Mouse (Mus musculus) lung, embryonic 16.5 days (tissue): ENCODE measurements around the gene Csnk2a1. TPM values are rescaled to one million over a fixed set of nuclear protein-coding genes. Genes with fewer than 3 reads are reported as not detected.

ENCODE experiments used
- ATAC-seq: fragments of 200-750 bp; cut with Nextera tagmentation; 2 replicates; pipeline ENCODE4 v1.8.0; 2017; ENCODE audit warnings: low read depth, mild to moderate bottlenecking, moderate library complexity
- H3K27ac ChIP-seq: fragments of 300-500 bp; sonication (generic); 2 replicates; pipeline ENCODE4 v1.5.1; 2014; ENCODE audit warnings: mild to moderate bottlenecking, control low read depth, low read length
- H3K27me3 ChIP-seq: fragments of 300-500 bp; sonication (generic); 2 replicates; pipeline ENCODE4 v1.6.1; 2014; ENCODE audit warnings: low read depth, low read length, mixed read lengths; ENCODE audit not compliant: control insufficient read depth, insufficient read depth
- H3K36me3 ChIP-seq: fragments of 300-500 bp; sonication (generic); 2 replicates; pipeline ENCODE4 v1.6.1; 2014; ENCODE audit warnings: low read length; ENCODE audit not compliant: control insufficient read depth, insufficient read depth
- H3K4me1 ChIP-seq: fragments of 300-500 bp; sonication (generic); replicated peaks from 2 replicates; pipeline ENCODE4 v1.6.1; 2014; ENCODE audit warnings: low read length, mixed read lengths; ENCODE audit not compliant: control insufficient read depth, insufficient read depth
- H3K4me2 ChIP-seq: fragments of 300-500 bp; sonication (generic); 2 replicates; pipeline ENCODE4 v1.6.1; 2014; ENCODE audit warnings: low read depth, low read length, control low read depth
- H3K4me3 ChIP-seq: fragments of 300-500 bp; sonication (generic); 2 replicates; pipeline ENCODE4 v1.5.1; 2014; ENCODE audit warnings: mild to moderate bottlenecking, low read length, control low read depth
- H3K9ac ChIP-seq: fragments of 300-500 bp; sonication (generic); 2 replicates; pipeline ENCODE4 v1.6.1; 2014; ENCODE audit warnings: low read length, control low read depth
- H3K9me3 ChIP-seq: fragments of 300-500 bp; sonication (generic); 2 replicates; pipeline ENCODE4 v1.6.1; 2016; ENCODE audit warnings: low read length; ENCODE audit not compliant: control insufficient read depth
- WGBS: fragments of 180-500 bp; shearing (Covaris S2); extraction: QIAGEN DNeasy Blood & Tissue Kit; methylation state at CpG from one replicate; pipeline ENCODE4 v1.1.7; 2014; 5-methylcytosine and 5-hydroxymethylcytosine counted together
- polyA plus RNA-seq: library from polyadenylated mRNA; unstranded; fragments of >200 nt; fragmentation: Nextera tagmentation; extraction: Ambion mirVana; gene quantifications from 2 replicates; pipeline ENCODE4 v1.2.1, GENCODE M21; 2015

Csnk2a1 gene
- polyA plus RNA-seq, 1 experiment from 2014 or later: 84.4 TPM

GRCm38 (mm10) chr2:152302862-152303261, 76.2 kb downstream of the Csnk2a1 start:
- Histone ChIP-seq H3K9me3 (no peaks in the 10 kb centered on the region), H3K9ac (no peak overlapping the region), H3K4me1 (no peaks in the 10 kb centered on the region), H3K36me3 (peaks cover 28% of the 10 kb centered on the region), H3K27me3 (no peaks in the 10 kb centered on the region), H3K27ac (no peak overlapping the region), H3K4me2 (no peak overlapping the region), H3K4me3 (no peak overlapping the region)
- ATAC-seq: no peak
- WGBS: 76% methylated on average over 2 of the region's 2 CpGs

- no peak for ATAC-seq
- Histone ChIP-seq H3K9me3 (no peaks in the 10 kb centered on the region), H3K4me2 (no peak overlapping the region), H3K27ac (no peak overlapping the region), H3K9ac (no peak overlapping the region), H3K4me1 (no peaks in the 10 kb centered on the region), H3K4me3 (no peak overlapping the region), H3K27me3 (no peaks in the 10 kb centered on the region), H3K36me3 (peaks cover 37% of the 10 kb centered on the region)
- WGBS: 65% methylated on average over 5 of the region's 5 CpGs
Measured at GRCm38 (mm10) chr2:152303781-152304180, 77.1 kb downstream of the Csnk2a1 start.

- H3K4me1 ChIP-seq: no peaks in the 10 kb centered on the region
- H3K4me2 ChIP-seq: no peak overlapping the region
- no peak overlapping the region for H3K4me3 ChIP-seq
- WGBS: 91% methylated on average over 6 of the region's 6 CpGs
- H3K9me3 ChIP-seq: no peaks in the 10 kb centered on the region
- H3K27ac ChIP-seq: no peak overlapping the region
- H3K36me3 ChIP-seq: peaks cover 46% of the 10 kb centered on the region
- no peak overlapping the region for H3K9ac ChIP-seq
- no peak for ATAC-seq
- no peaks in the 10 kb centered on the region for H3K27me3 ChIP-seq
Measured at GRCm38 (mm10) chr2:152305480-152305879, 78.8 kb downstream of the Csnk2a1 start.

- H3K9ac ChIP-seq: no peak overlapping the region
- no peak overlapping the region for H3K4me3 ChIP-seq
- H3K4me1 ChIP-seq: no peaks in the 10 kb centered on the region
- no peaks in the 10 kb centered on the region for H3K27me3 ChIP-seq
- no peaks in the 10 kb centered on the region for H3K9me3 ChIP-seq
- WGBS: 91% methylated on average over 3 of the region's 3 CpGs
- no peak overlapping the region for H3K27ac ChIP-seq
- H3K4me2 ChIP-seq: no peak overlapping the region
- ATAC-seq: no peak
- peaks cover 62% of the 10 kb centered on the region for H3K36me3 ChIP-seq
Measured at GRCm38 (mm10) chr2:152307186-152307585, 80.5 kb downstream of the Csnk2a1 start.

- 43% methylated on average over 7 of the region's 7 CpGs for WGBS
- Histone ChIP-seq H3K4me2 (no peak overlapping the region), H3K4me3 (no peak overlapping the region), H3K9me3 (no peaks in the 10 kb centered on the region), H3K27me3 (no peaks in the 10 kb centered on the region), H3K4me1 (no peaks in the 10 kb centered on the region), H3K36me3 (peaks cover 61% of the 10 kb centered on the region), H3K9ac (no peak overlapping the region), H3K27ac (no peak overlapping the region)
- no peak for ATAC-seq
Measured at GRCm38 (mm10) chr2:152312996-152313395, 86.4 kb downstream of the Csnk2a1 start.

GRCm38 (mm10) chr2:152313926-152314325, 87.3 kb downstream of the Csnk2a1 start:
- 88% methylated on average over 6 of the region's 6 CpGs for whole genome bisulfite sequencing
- no peak for ATAC-seq
- H3K4me2 ChIP-seq: no peak overlapping the region
- H3K9me3 ChIP-seq: no peaks in the 10 kb centered on the region
- H3K4me1 ChIP-seq: no peaks in the 10 kb centered on the region
- no peak overlapping the region for H3K4me3 ChIP-seq
- H3K27ac ChIP-seq: no peak overlapping the region
- H3K36me3 ChIP-seq: peaks cover 59% of the 10 kb centered on the region
- no peak overlapping the region for H3K9ac ChIP-seq
- no peaks in the 10 kb centered on the region for H3K27me3 ChIP-seq

- no peak overlapping the region for H3K9ac ChIP-seq
- H3K27ac ChIP-seq: no peak overlapping the region
- ATAC-seq: no peak
- H3K4me2 ChIP-seq: no peak overlapping the region
- no peaks in the 10 kb centered on the region for H3K4me1 ChIP-seq
- no peak overlapping the region for H3K4me3 ChIP-seq
- H3K9me3 ChIP-seq: no peaks in the 10 kb centered on the region
- peaks cover 44% of the 10 kb centered on the region for H3K36me3 ChIP-seq
- WGBS: 71% methylated on average over 6 of the region's 6 CpGs
- no peaks in the 10 kb centered on the region for H3K27me3 ChIP-seq
Measured at GRCm38 (mm10) chr2:152317054-152317453, 90.4 kb downstream of the Csnk2a1 start.

GRCm38 (mm10) chr2:152321558-152321957, 94.9 kb downstream of the Csnk2a1 start:
- no peak for ATAC-seq
- H3K36me3 ChIP-seq: peaks cover 41% of the 10 kb centered on the region
- no peak overlapping the region for H3K27ac ChIP-seq
- H3K4me1 ChIP-seq: no peaks in the 10 kb centered on the region
- H3K4me3 ChIP-seq: no peak overlapping the region
- H3K9me3 ChIP-seq: no peaks in the 10 kb centered on the region
- 83% methylated on average over 5 of the region's 5 CpGs for WGBS
- H3K9ac ChIP-seq: no peak overlapping the region
- no peaks in the 10 kb centered on the region for H3K27me3 ChIP-seq
- H3K4me2 ChIP-seq: no peak overlapping the region

GRCm38 (mm10) chr2:152322198-152322597, 95.6 kb downstream of the Csnk2a1 start:
- Histone ChIP-seq H3K4me1 (no peaks in the 10 kb centered on the region), H3K4me3 (no peak overlapping the region), H3K9ac (no peak overlapping the region), H3K4me2 (no peak overlapping the region), H3K9me3 (no peaks in the 10 kb centered on the region), H3K27ac (no peak overlapping the region), H3K27me3 (no peaks in the 10 kb centered on the region), H3K36me3 (peaks cover 41% of the 10 kb centered on the region)
- 99% methylated on average over 6 of the region's 6 CpGs for WGBS
- ATAC-seq: no peak

GRCm38 (mm10) chr2:152323971-152324370, 97.3 kb downstream of the Csnk2a1 start:
- Histone ChIP-seq H3K9ac (no peak overlapping the region), H3K4me3 (no peak overlapping the region), H3K9me3 (no peaks in the 10 kb centered on the region), H3K4me2 (no peak overlapping the region), H3K27me3 (no peaks in the 10 kb centered on the region), H3K4me1 (no peaks in the 10 kb centered on the region), H3K36me3 (peaks cover 36% of the 10 kb centered on the region), H3K27ac (no peak overlapping the region)
- WGBS: 91% methylated on average over 14 of the region's 14 CpGs
- ATAC-seq: no peak
